Mouse (Mus musculus): ENCODE results near the gene Olfr1013. TPM values are rescaled to one million over a fixed set of nuclear protein-coding genes. Genes with fewer than 3 reads are reported as not detected.

The Olfr1013 gene
- polyA plus RNA-seq, 1 experiment from 2014 or later = not detected

DNA sequence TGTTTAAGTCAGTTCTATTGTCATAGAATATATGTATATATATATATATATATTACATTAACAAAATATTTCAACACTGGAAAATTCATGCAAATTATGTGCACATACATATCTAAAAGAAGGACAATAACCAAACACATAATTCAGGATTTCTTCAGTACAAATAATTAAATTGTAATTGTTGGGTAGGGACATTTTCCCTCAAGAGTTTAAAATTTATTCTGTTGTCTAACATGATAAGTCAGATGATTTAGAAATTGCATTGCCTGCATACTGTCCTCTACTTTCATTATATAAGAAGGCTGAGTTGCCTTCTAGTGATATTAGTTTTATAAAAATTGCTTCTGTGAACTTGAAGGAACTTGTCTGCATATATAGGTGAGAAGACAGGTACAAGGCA lies 51.3 kb downstream of the Olfr1013 start, which contains the start of gene Olfr1018:
Gene Olfr1018, plus strand, starts transcription at position 301 of the 400 bp plus-strand sequence.
- Histone ChIP-seq H3K36me3 (ENCODE audit: control insufficient read depth, insufficient read depth, low read length) (no peaks in the 10 kb centered on the region), H3K9me3 (ENCODE audit: control insufficient read depth, low read length) (no peaks in the 10 kb centered on the region), H3K4me3 (ENCODE audit: low read depth, low read length) (no peak within 1 kb of the TSS), H3K4me1 (replicated peaks; ENCODE audit: control insufficient read depth, insufficient read depth, low read length) (no peaks in the 10 kb centered on the region), H3K27ac (ENCODE audit: low read depth, low read length) (no peak within 1 kb of the TSS), H3K4me2 (replicated peaks; ENCODE audit: low read depth, low read length) (no peak within 1 kb of the TSS), H3K27me3 (ENCODE audit: control insufficient read depth, insufficient read depth, low read length) (no peaks in the 10 kb centered on the region), H3K9ac (ENCODE audit: low read depth, low read length) (no peak within 1 kb of the TSS)
- DNase-seq (ENCODE audit: low spot score) = no peak
- no peak for ATAC-seq (ENCODE audit: low FRiP score)

Other genes with a start within 250 kb of the Olfr1013 start
- gene 4833423E24Rik, start 248.1 kb upstream of the Olfr1013 start, polyA plus RNA-seq (2014; fragmentation: Nextera tagmentation; extraction: Ambion mirVana) = 0.17 TPM in 1 of 2 replicates, not detected in the other
- not detected in 2 replicates for gene Olfr996, start 187.9 kb upstream of the Olfr1013 start, polyA plus RNA-seq (2014; fragmentation: Nextera tagmentation; extraction: Ambion mirVana)
- gene Olfr998, start 178.2 kb upstream of the Olfr1013 start, polyA plus RNA-seq (2014; fragmentation: Nextera tagmentation; extraction: Ambion mirVana) = not detected in 2 replicates
- not detected in 2 replicates for gene Olfr1000, start 155.2 kb upstream of the Olfr1013 start, polyA plus RNA-seq (2014; fragmentation: Nextera tagmentation; extraction: Ambion mirVana)
- gene Olfr1002, start 116.4 kb upstream of the Olfr1013 start, polyA plus RNA-seq (2014; fragmentation: Nextera tagmentation; extraction: Ambion mirVana) = not detected in 2 replicates
- gene Olfr154, start 102.6 kb upstream of the Olfr1013 start, polyA plus RNA-seq (2014; fragmentation: Nextera tagmentation; extraction: Ambion mirVana) = not detected in 2 replicates
- not detected in 2 replicates for gene Olfr1006, start 88.3 kb upstream of the Olfr1013 start, polyA plus RNA-seq (2014; fragmentation: Nextera tagmentation; extraction: Ambion mirVana)
- gene Olfr1008, start 77.7 kb upstream of the Olfr1013 start, polyA plus RNA-seq (2014; fragmentation: Nextera tagmentation; extraction: Ambion mirVana) = not detected in 2 replicates
- not detected in 2 replicates for gene Olfr1009, start 51.7 kb upstream of the Olfr1013 start, polyA plus RNA-seq (2014; fragmentation: Nextera tagmentation; extraction: Ambion mirVana)
- not detected in 2 replicates for gene Olfr1012, start 4.3 kb upstream of the Olfr1013 start, polyA plus RNA-seq (2014; fragmentation: Nextera tagmentation; extraction: Ambion mirVana)
- not detected in 2 replicates for gene Olfr1014, start 5.6 kb downstream of the Olfr1013 start, polyA plus RNA-seq (2014; fragmentation: Nextera tagmentation; extraction: Ambion mirVana)
- gene Olfr1015, start 14.9 kb downstream of the Olfr1013 start, polyA plus RNA-seq (2014; fragmentation: Nextera tagmentation; extraction: Ambion mirVana) = not detected in 2 replicates
- gene Olfr1016, start 35.4 kb downstream of the Olfr1013 start, polyA plus RNA-seq (2014; fragmentation: Nextera tagmentation; extraction: Ambion mirVana) = not detected in 2 replicates
- gene Olfr1018, start 51.4 kb downstream of the Olfr1013 start, polyA plus RNA-seq (2014; fragmentation: Nextera tagmentation; extraction: Ambion mirVana) = not detected in 2 replicates
- not detected in 2 replicates for gene Olfr1019, start 78.4 kb downstream of the Olfr1013 start, polyA plus RNA-seq (2014; fragmentation: Nextera tagmentation; extraction: Ambion mirVana)
- not detected in 2 replicates for gene Olfr1020, start 79.9 kb downstream of the Olfr1013 start, polyA plus RNA-seq (2014; fragmentation: Nextera tagmentation; extraction: Ambion mirVana)
- gene Olfr1022, start 101.5 kb downstream of the Olfr1013 start, polyA plus RNA-seq (2014; fragmentation: Nextera tagmentation; extraction: Ambion mirVana) = not detected in 2 replicates
- gene Olfr1023, start 118.5 kb downstream of the Olfr1013 start, polyA plus RNA-seq (2014; fragmentation: Nextera tagmentation; extraction: Ambion mirVana) = not detected in 2 replicates
- not detected in 2 replicates for gene Olfr1024, start 138.0 kb downstream of the Olfr1013 start, polyA plus RNA-seq (2014; fragmentation: Nextera tagmentation; extraction: Ambion mirVana)
- not detected in 2 replicates for gene Olfr1025-ps1, start 148.1 kb downstream of the Olfr1013 start, polyA plus RNA-seq (2014; fragmentation: Nextera tagmentation; extraction: Ambion mirVana)
- not detected in 2 replicates for gene Olfr1026, start 154.5 kb downstream of the Olfr1013 start, polyA plus RNA-seq (2014; fragmentation: Nextera tagmentation; extraction: Ambion mirVana)
- gene Olfr1028, start 183.3 kb downstream of the Olfr1013 start, polyA plus RNA-seq (2014; fragmentation: Nextera tagmentation; extraction: Ambion mirVana) = not detected in 2 replicates
- gene Olfr1029, start 206.8 kb downstream of the Olfr1013 start, polyA plus RNA-seq (2014; fragmentation: Nextera tagmentation; extraction: Ambion mirVana) = not detected in 2 replicates
- gene Olfr1030, start 212.2 kb downstream of the Olfr1013 start, polyA plus RNA-seq (2014; fragmentation: Nextera tagmentation; extraction: Ambion mirVana) = not detected in 2 replicates
- not detected in 2 replicates for gene Olfr1031, start 223.2 kb downstream of the Olfr1013 start, polyA plus RNA-seq (2014; fragmentation: Nextera tagmentation; extraction: Ambion mirVana)
- not detected in 2 replicates for gene Olfr1032, start 238.4 kb downstream of the Olfr1013 start, polyA plus RNA-seq (2014; fragmentation: Nextera tagmentation; extraction: Ambion mirVana)